Mouse (Mus musculus) CD4-positive, CD25-positive, alpha-beta regulatory T cell, adult 2 months (primary cell): ENCODE measurements around the gene Slc25a21.

Source experiments
- DNase-seq: peaks from one replicate; pipeline ENCODE4 v3.0.0-alpha.2; 2012; ENCODE audit warnings: low read depth, low spot score

Slc25a21 gene

DNA sequence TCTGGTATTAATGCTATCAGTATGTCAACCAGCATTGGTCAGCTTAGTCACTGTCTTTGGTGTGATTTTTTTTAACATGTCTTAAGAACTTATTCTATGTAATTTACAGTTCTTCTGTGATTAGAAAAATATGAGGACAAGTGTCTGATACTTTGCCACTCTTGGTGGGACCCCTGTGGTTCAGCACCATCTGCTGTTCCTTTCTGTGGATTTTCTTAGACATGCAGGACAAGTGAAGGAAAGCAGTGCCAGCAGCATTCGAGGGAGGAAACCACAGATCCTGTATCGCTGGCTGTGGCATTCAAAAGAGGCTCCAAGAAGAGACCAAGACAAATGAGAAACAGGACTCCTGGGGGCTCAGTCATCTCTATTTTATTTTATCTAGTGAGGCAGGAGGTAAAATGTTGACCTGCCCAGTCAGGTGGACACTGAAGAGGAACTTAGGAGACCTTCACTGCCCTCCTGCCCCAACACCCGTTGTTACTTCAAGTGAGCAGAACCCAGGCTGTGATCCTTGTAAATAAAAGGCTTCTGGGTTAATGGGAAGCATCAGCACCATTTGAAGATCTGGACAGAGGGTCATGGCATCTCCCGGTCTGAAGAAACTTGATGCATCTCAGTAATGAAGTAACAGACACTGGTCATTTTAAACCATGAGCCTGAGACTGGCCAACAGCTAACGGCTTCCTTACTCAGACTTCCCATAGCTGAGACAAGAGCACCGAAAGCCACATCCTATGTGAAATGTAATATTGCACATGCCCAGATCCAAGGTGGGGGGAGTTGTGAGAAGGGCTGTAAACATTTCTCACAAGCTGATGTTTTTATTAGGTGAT, 306.2 kb downstream of the Slc25a21 start:
- DNase-seq = no peak

DNA sequence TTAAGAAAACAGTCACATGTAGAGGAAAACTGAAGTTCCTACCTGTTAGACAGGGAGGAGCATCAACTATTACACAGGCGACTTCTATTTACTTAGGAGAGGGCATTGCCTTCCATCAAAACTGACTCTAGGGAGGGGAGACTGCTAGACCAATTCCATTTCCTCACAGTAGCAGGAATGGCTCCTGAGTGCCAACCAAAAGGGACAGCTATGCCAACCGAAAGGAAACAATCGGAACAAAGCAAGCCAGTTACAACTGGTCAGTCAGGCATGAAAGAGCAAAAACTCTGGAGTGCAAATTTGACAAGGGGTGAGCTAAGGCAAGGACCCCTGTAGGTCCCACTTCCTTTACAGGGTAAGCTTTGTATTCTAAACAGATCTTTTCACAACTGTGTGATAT, 319.5 kb downstream of the Slc25a21 start:
- DNase-seq = no peak

GRCm38 (mm10) chr12:56876549-56876948, 320.7 kb downstream of the Slc25a21 start:
- no peak for DNase-seq

DNA sequence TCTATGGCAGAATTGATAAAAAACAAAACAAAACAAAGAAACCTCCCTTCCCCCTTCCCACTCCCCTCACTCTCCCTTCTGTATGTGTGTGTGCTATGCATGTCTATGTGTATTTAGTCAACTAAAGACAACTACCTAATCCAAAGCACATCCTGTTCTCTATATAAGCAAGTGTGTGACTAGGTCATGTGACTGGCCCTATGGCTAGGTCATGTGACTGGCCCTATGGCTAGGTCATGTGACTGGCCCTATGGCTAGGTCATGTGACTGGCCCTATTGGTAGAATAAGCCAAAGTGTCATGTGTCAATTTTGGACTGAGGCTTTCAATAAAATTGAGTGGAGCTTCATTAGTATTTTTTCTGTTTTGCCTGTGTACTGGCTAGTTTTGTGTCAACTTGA, 324.1 kb downstream of the Slc25a21 start:
- DNase-seq = no peak

GRCm38 (mm10) chr12:56870569-56870968, 326.7 kb downstream of the Slc25a21 start:
- no peak for DNase-seq

DNA sequence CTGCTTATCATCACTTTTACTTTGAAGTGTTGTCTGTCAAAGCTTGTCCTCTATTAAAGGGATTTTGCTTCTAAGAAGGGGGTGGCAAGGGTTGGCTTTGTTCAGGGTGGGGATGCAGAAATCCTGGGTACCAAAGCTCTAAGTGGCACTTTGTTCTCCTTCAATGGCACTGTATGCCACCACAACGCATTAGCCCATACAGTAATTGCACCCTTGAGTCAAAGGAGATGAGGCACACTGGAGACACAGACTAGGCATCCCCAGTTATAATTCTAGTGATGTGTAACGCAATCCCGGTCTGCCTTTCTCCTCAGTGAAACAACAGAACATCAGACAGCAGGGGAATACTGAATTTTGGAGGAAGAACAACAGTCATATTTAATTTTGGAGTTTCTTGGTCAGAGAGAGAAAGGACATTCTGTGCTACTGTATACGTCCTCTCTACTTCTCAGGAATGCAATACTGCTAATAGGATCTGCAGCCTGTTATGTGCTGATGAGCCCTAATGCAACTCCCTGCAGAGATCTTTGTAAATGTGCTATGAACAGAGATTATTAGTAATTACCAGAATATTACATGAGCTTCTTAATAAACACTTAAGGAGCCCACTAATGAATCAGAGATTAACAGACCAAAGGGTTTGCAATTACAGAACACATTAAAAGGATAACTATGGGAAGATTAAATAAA, 333.3 kb downstream of the Slc25a21 start:
- no peak for DNase-seq

DNA sequence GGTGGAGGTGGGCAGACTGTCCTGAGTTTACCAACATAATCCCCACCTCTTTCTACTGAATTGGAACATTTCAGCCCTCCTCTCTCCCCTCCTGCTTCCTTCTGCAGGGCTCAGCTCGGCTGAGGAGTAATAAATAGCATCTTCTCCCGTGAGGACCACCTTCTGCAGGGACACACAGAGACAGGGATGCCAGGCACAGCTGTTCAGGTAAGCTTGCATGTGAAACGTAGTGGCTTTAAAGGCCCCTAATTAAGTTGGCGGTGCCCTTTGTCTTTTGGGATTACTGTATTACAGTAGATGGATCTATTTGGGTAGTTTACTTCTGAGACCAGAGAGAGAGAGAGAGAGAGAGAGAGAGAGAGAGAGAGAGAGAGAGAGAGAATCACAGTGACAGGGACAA, 344.6 kb downstream of the Slc25a21 start:
- DNase-seq = no peak

DNA sequence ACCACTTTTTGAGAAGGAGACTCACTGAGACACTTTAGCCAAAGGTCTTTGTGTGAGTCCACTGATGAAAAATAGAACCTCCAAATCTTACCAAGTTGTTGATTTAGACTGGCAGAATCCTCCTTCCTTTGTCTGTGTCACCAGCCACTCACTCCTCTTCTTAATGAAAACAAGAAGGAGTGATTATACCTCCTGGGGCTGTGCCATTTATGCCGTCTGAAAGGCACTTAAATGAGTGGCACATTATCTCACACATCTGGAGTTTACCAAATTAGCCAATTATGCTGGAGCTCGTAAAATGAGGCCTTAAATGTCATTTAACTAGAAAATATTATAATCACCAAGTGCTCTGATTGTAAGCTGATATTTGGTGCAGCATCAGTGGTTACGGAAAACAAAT, 345.8 kb downstream of the Slc25a21 start:
- no peak for DNase-seq

DNA sequence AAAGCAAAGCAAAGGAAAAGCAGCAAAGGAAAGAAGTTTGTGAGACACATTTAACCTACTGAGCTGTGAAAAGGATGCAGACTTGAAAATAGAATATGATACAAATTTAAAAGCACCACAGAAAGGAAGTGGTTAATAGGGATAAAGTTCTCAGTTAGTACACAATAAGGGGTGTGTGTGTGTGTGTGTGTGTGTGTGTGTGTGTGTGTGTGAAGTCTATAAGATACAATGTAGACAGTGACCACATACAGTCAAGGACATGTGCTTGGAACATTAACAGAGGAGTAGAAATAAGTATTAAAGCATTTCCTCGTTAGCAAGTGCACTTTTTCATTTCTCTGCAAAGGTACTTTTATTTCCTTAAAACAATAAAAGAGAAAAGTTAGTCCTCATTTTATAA, 367.3 kb downstream of the Slc25a21 start:
- DNase-seq = no peak

- DNase-seq = no peak
Observed at GRCm38 (mm10) chr12:56829455-56829883, 367.8 kb downstream of the Slc25a21 start.

- no peak for DNase-seq
Observed at GRCm38 (mm10) chr12:56827808-56828384, 369.4 kb downstream of the Slc25a21 start.

DNA sequence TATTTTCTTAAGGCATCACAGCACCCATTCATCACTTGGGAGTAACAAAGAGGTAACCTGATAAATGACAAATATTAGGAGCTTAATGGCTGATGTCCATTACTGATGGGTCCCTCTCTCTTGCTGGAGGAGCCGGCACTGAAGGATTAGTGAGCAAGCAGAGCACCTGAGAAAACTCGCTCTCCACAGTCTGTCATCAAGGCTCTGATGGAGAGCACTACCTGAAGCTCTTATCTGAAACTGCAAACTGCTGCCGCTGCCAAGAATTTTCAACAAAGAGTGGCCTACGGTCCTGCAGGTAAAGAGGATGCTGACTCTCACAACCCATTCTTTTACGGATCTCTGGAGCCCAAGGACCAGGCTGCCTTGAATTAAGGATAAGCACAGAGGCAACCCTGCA, 372.6 kb downstream of the Slc25a21 start:
- DNase-seq = no peak

DNA sequence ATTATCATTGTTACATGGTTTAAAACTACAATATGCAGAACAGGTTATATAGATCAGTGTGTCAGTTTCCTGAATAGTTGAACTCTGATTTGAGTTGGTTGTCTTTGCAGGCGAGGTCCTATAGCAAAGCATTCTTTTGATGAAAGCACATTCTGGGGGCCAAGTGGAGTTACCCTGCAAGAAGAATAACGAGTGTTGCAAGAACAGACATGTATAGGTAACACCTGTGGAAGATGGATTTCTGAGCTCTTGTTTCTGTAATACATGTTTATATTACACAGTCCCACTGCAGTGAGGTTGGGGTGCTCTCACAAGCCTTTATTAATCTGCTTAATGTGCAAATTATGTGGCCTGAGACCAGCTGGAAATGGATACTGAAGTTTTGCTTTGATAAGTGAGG, 375.1 kb downstream of the Slc25a21 start:
- DNase-seq = no peak

- no peak for DNase-seq
Observed at GRCm38 (mm10) chr12:56820604-56821003, 376.7 kb downstream of the Slc25a21 start.

- no peak for DNase-seq
Observed at GRCm38 (mm10) chr12:56807483-56807882, 389.8 kb downstream of the Slc25a21 start.

GRCm38 (mm10) chr12:56807078-56807477, 390.2 kb downstream of the Slc25a21 start:
- no peak for DNase-seq

DNA sequence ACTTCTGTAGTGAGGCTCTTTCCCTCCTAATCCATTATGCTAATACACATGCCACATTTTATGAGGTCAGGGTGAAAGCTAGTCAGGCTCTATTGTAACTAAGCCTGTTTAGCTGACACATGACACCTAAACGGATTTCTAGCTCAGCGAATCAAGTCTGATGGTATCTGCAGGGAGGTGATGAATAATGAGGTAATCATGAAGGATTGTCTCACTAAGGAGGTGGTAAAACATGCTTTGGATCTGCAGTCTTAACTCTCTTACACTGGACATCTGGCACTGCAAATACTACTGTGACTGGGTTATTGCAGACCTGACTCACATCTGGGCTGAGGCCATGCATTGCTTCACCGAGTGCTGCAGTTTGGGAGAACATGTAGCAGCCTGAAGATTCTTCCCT, 392.8 kb downstream of the Slc25a21 start:
- DNase-seq = no peak

- no peak for DNase-seq
Observed at GRCm38 (mm10) chr12:56798641-56799415, 398.4 kb downstream of the Slc25a21 start.

DNA sequence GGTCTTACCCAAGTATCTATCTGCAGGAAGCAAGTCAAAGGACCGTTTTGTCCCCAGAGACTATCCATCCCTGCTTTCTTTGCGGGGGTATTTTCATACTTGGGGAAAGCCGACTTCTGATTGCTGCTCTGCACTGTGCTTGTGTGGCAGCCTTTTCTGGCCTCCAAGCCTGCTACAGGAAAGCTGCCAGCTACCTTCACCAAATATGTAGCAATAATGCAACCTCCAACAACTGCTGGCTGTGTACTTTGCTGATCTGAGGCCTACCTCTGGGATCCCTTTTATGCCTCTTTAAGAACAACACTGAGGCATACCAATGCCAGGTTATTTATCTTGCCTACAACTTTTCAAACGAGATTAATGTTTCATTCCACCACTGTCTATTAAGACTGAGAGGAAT, 408.0 kb downstream of the Slc25a21 start:
- no peak for DNase-seq

GRCm38 (mm10) chr12:56785250-56785649, 412.0 kb downstream of the Slc25a21 start:
- DNase-seq = no peak

GRCm38 (mm10) chr12:56781196-56781595, 416.1 kb downstream of the Slc25a21 start:
- DNase-seq = no peak

DNA sequence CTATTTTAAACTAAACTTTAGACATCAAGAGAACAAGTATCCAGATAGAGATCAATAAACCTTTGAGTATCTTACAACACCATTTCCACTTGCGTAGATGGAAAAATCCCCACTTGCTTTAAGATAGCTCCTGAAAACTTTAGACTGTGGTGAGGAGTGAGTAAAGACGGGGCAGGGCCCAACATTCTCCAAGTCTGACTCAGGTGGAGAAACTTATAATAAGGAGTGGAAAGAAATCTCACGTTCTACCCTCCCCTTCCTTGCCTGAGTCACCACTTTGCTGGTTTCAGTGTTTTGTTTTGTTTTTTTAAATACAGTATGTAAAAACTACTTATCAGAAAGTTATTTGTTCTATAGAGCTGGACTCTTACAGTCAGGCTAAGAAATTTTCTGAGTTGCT, 417.7 kb downstream of the Slc25a21 start:
- no peak for DNase-seq
